Mouse (Mus musculus) testis, adult 10 weeks (tissue): ENCODE results near the gene Pla2g5. TPM values are rescaled to one million over a fixed set of nuclear protein-coding genes. Genes with fewer than 3 reads are reported as not detected.

ENCODE experiments used
- polyA plus RNA-seq: library from polyadenylated mRNA; stranded (reverse); fragments of 350-450 nt; fragmentation: Illumina TruSeq; extraction: RNeasy Lipid Tissue Mini Kit (QIAGEN cat#74804); gene quantifications from one replicate; pipeline ENCODE4 v1.2.3, GENCODE M21; 2014; ENCODE audit warnings: low read depth, low replicate concordance

Gene Pla2g5
- 12.3 TPM for polyA plus RNA-seq

GRCm38 (mm10) chr4:138863344-138863998 is at the start of gene Pla2g5:
Gene Pla2g5, minus strand, starts transcription at chr4:138863482.

GRCm38 (mm10) chr4:138877731-138878130 is 14.4 kb upstream of the Pla2g5 start, which contains the start of gene Pla2g2e:
Gene Pla2g2e, plus strand, starts transcription at chr4:138877942.

GRCm38 (mm10) chr4:138873864-138874263 is 10.6 kb upstream of the Pla2g5 start, which contains the start of gene Gm13030:
Gene Gm13030, minus strand, starts transcription at chr4:138873964.

GRCm38 (mm10) chr4:138775435-138775834 is 87.8 kb downstream of the Pla2g5 start, which contains the start of gene Pla2g2d:
Gene Pla2g2d, plus strand, starts transcription at chr4:138775735.

GRCm38 (mm10) chr4:138757416-138757815 is 105.9 kb downstream of the Pla2g5 start, which contains the start of gene Pla2g2f:
Gene Pla2g2f, minus strand, starts transcription at chr4:138757626.

Other genes with a start within 250 kb of the Pla2g5 start
- 4.6 TPM for gene Vwa5b1, start 227.6 kb downstream of the Pla2g5 start, polyA plus RNA-seq
- 13.5 TPM for gene Pla2g2c, start 138.7 kb downstream of the Pla2g5 start, polyA plus RNA-seq
- gene Ubxn10, start 126.3 kb downstream of the Pla2g5 start, polyA plus RNA-seq = 74.1 TPM
- not detected for gene Pla2g2f, start 105.9 kb downstream of the Pla2g5 start, polyA plus RNA-seq
- gene Pla2g2d, start 87.7 kb downstream of the Pla2g5 start, polyA plus RNA-seq = 0.31 TPM
- not detected for gene Gm13030, start 10.5 kb upstream of the Pla2g5 start, polyA plus RNA-seq
- not detected for gene Pla2g2e, start 14.5 kb upstream of the Pla2g5 start, polyA plus RNA-seq
- 19.9 TPM for gene Otud3, start 50.5 kb upstream of the Pla2g5 start, polyA plus RNA-seq
- not detected for gene Rnf186, start 103.6 kb upstream of the Pla2g5 start, polyA plus RNA-seq
- 0.85 TPM for gene Tmco4, start 109.4 kb upstream of the Pla2g5 start, polyA plus RNA-seq
- gene Htr6, start 212.1 kb upstream of the Pla2g5 start, polyA plus RNA-seq = not detected
- 0.48 TPM for gene Nbl1, start 229.5 kb upstream of the Pla2g5 start, polyA plus RNA-seq